Mouse (Mus musculus) forebrain, embryonic 12.5 days (tissue): ENCODE measurements around the gene Midn. TPM values are rescaled to one million over a fixed set of nuclear protein-coding genes. Genes with fewer than 3 reads are reported as not detected.
A peak's percentile ranks its signal among the peaks of the same experiment; 100 is the strongest.

ENCODE experiments used
- ATAC-seq: fragments of 200-750 bp; cut with Nextera tagmentation; 2 replicates; pipeline ENCODE4 v1.8.0; 2017; ENCODE audit warnings: moderate TSS enrichment; ENCODE audit not compliant: low FRiP score
- H3K27ac ChIP-seq: fragments of 300-500 bp; sonication (generic); 2 replicates; pipeline ENCODE4 v1.5.1; 2016; ENCODE audit warnings: mild to moderate bottlenecking
- H3K27me3 ChIP-seq: fragments of 300-500 bp; sonication (generic); 2 replicates; pipeline ENCODE4 v1.6.1; 2016; ENCODE audit warnings: mild to moderate bottlenecking
- H3K36me3 ChIP-seq: fragments of 300-500 bp; sonication (generic); replicated peaks from 2 replicates; pipeline ENCODE4 v1.6.1; 2016; ENCODE audit warnings: mild to moderate bottlenecking
- H3K4me1 ChIP-seq: fragments of 300-500 bp; sonication (generic); 2 replicates; pipeline ENCODE4 v1.6.1; 2016
- H3K4me2 ChIP-seq: fragments of 300-500 bp; sonication (generic); 2 replicates; pipeline ENCODE4 v1.6.1; 2016; ENCODE audit warnings: mild to moderate bottlenecking, moderate library complexity
- H3K4me3 ChIP-seq: fragments of 300-500 bp; sonication (generic); replicated peaks from 2 replicates; pipeline ENCODE4 v1.5.1; 2016; ENCODE audit warnings: mild to moderate bottlenecking
- H3K9ac ChIP-seq: fragments of 300-500 bp; sonication (generic); 2 replicates; pipeline ENCODE4 v1.6.1; 2016; ENCODE audit warnings: mild to moderate bottlenecking
- H3K9me3 ChIP-seq: fragments of 300-500 bp; sonication (generic); 2 replicates; pipeline ENCODE4 v1.6.1; 2016
- WGBS: fragments of 180-500 bp; shearing (Covaris S2); methylation state at CpG from one replicate; pipeline ENCODE4 v1.1.7; 2016; 5-methylcytosine and 5-hydroxymethylcytosine counted together
- polyA plus RNA-seq: library from polyadenylated mRNA; unstranded; fragments of >200 nt; fragmentation: Nextera tagmentation; extraction: Ambion mirVana; gene quantifications from 2 replicates; pipeline ENCODE4 v1.2.1, GENCODE M21; 2016

Gene Midn
- polyA plus RNA-seq, 1 experiment from 2014 or later: 50.3 TPM

- WGBS: 64% methylated on average over 7 of the region's 7 CpGs
- Histone ChIP-seq H3K4me1 (peaks cover 96% of the 10 kb centered on the region), H3K36me3 (peaks cover 62% of the 10 kb centered on the region), H3K9ac (peak overlapping the region; percentile 3; the same call in 1 of the 2 replicates), H3K4me3 (no peak overlapping the region), H3K9me3 (no peaks in the 10 kb centered on the region), H3K4me2 (no peak overlapping the region), H3K27me3 (no peaks in the 10 kb centered on the region), H3K27ac (peak overlapping the region; percentile 61)
- ATAC-seq: no peak
Observed at GRCm38 (mm10) chr10:80156752-80157053, 8.6 kb downstream of the Midn start.

- no peaks in the 10 kb centered on the region for H3K27me3 ChIP-seq
- WGBS: 62% methylated on average over 15 of the region's 15 CpGs
- H3K36me3 ChIP-seq: peaks cover 56% of the 10 kb centered on the region
- H3K4me3 ChIP-seq: no peak overlapping the region
- no peak overlapping the region for H3K4me2 ChIP-seq
- H3K9me3 ChIP-seq: no peaks in the 10 kb centered on the region
- H3K27ac ChIP-seq: peak overlapping the region; percentile 61
- peaks cover 95% of the 10 kb centered on the region for H3K4me1 ChIP-seq
- ATAC-seq: no peak
- H3K9ac ChIP-seq: peak overlapping the region; percentile 3; the same call in 1 of the 2 replicates
Observed at GRCm38 (mm10) chr10:80157141-80157929, 9.3 kb downstream of the Midn start.

- Histone ChIP-seq H3K27ac (peak overlapping the region; percentile 90), H3K4me2 (peak overlapping the region; percentile 75), H3K9me3 (no peaks in the 10 kb centered on the region), H3K4me1 (peaks cover 84% of the 10 kb centered on the region), H3K36me3 (peaks cover 45% of the 10 kb centered on the region), H3K9ac (peak overlapping the region; percentile 25), H3K27me3 (peaks cover 8% of the 10 kb centered on the region; the same call in 1 of the 2 replicates), H3K4me3 (peak overlapping the region; percentile 46; the same call in 1 of the 2 replicates)
- WGBS: 15% methylated on average over 18 of the region's 18 CpGs
- no peak for ATAC-seq
Observed at GRCm38 (mm10) chr10:80158307-80158986, 10.4 kb downstream of the Midn start.

GRCm38 (mm10) chr10:80159021-80159560 lies 11.0 kb downstream of the Midn start:
- peaks cover 38% of the 10 kb centered on the region for H3K36me3 ChIP-seq
- H3K4me3 ChIP-seq: peak overlapping the region; percentile 46
- ATAC-seq: no peak; the same call in 1 of the 2 replicates
- peak overlapping the region; percentile 49 for H3K9ac ChIP-seq
- H3K4me2 ChIP-seq: peak overlapping the region; percentile 75
- no peaks in the 10 kb centered on the region for H3K9me3 ChIP-seq
- peaks cover 78% of the 10 kb centered on the region for H3K4me1 ChIP-seq
- 11% methylated on average over 12 of the region's 12 CpGs for WGBS
- peak overlapping the region; percentile 90 for H3K27ac ChIP-seq
- peaks cover 13% of the 10 kb centered on the region for H3K27me3 ChIP-seq

DNA sequence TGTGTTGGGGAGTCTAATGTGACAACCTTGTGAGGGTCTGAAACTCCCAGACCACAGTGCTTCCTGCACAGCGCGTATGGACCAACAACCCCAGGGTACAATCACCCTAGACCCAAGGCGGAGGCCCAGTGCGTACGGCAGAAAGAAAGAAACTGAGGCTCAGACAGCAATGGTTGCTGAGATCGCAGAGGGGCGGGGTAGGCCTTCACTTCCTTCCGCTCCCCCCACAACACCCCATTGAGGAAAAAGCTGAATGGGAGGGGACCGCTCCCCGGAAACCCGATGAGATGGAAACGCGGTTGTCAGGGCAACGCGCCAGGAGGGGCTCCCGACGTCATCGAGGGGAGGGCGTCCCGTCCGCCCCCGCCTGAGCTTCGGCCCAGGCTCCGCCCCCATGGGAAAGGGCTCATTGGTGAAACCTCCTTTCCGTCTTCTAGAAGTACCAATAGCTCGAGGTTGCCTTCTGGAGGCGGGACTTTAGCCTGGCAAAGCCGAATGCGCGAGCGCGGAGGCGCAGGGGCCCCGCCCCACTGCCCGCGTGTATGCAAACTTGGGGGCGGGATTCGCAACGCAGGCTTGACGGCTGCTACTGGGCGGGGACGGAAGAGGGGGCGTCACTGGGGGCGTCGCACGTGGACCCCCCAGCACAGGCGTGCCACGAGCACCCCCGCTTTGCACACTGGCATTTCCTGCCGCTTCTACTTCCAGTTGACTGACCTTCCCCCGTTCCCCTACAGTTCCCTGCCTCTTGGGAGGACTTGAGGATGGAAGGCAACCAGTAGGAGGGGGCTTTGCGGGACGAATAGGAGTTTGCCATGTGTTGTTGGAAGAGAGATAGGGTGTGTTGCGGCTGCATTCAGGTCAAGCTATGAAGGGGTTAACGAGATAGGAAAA lies 11.7 kb downstream of the Midn start:
- peaks cover 78% of the 10 kb centered on the region for H3K4me1 ChIP-seq
- under 1% methylated on average over 54 of the region's 55 CpGs for WGBS
- peak overlapping the region; percentile 49 for H3K9ac ChIP-seq
- ATAC-seq: peak; percentile 86
- H3K36me3 ChIP-seq: peaks cover 31% of the 10 kb centered on the region
- peaks cover 17% of the 10 kb centered on the region for H3K27me3 ChIP-seq
- peak overlapping the region; percentile 75 for H3K4me2 ChIP-seq
- H3K4me3 ChIP-seq: peak overlapping the region; percentile 46
- peak overlapping the region; percentile 90 for H3K27ac ChIP-seq
- H3K9me3 ChIP-seq: no peaks in the 10 kb centered on the region

- H3K36me3 ChIP-seq: peaks cover 22% of the 10 kb centered on the region
- peak overlapping the region; percentile 90 for H3K27ac ChIP-seq
- no peak for ATAC-seq
- peak overlapping the region; percentile 75 for H3K4me2 ChIP-seq
- WGBS: 3% methylated on average over 33 of the region's 33 CpGs
- H3K9ac ChIP-seq: peak overlapping the region; percentile 45
- H3K27me3 ChIP-seq: peaks cover 17% of the 10 kb centered on the region
- H3K4me1 ChIP-seq: peaks cover 77% of the 10 kb centered on the region
- H3K9me3 ChIP-seq: no peaks in the 10 kb centered on the region
- H3K4me3 ChIP-seq: peak overlapping the region; percentile 46
Observed at GRCm38 (mm10) chr10:80160455-80161371, 12.6 kb downstream of the Midn start.

- H3K9ac ChIP-seq: peak overlapping the region; percentile 45
Observed at GRCm38 (mm10) chr10:80161522-80162242, 13.6 kb downstream of the Midn start.

GRCm38 (mm10) chr10:80162243-80162608 lies 14.2 kb downstream of the Midn start:
- Histone ChIP-seq H3K9ac (no peak overlapping the region), H3K4me1 (peaks cover 76% of the 10 kb centered on the region), H3K27ac (no peak overlapping the region), H3K9me3 (no peaks in the 10 kb centered on the region), H3K27me3 (peaks cover 17% of the 10 kb centered on the region), H3K4me2 (no peak overlapping the region), H3K4me3 (no peak overlapping the region), H3K36me3 (peaks cover 7% of the 10 kb centered on the region)
- WGBS: 80% methylated on average over 3 of the region's 3 CpGs
- no peak for ATAC-seq

More at GRCm38 (mm10) chr10:80161522-80162242, 13.6 kb downstream of the Midn start:
- Histone ChIP-seq H3K27ac (peak overlapping the region; percentile 90), H3K9me3 (no peaks in the 10 kb centered on the region), H3K27me3 (peaks cover 17% of the 10 kb centered on the region), H3K4me2 (peak overlapping the region; percentile 75), H3K36me3 (peaks cover 12% of the 10 kb centered on the region), H3K4me3 (peak overlapping the region; percentile 46), H3K4me1 (peaks cover 76% of the 10 kb centered on the region)
- 10% methylated on average over 7 of the region's 7 CpGs for WGBS
- ATAC-seq: no peak

DNA sequence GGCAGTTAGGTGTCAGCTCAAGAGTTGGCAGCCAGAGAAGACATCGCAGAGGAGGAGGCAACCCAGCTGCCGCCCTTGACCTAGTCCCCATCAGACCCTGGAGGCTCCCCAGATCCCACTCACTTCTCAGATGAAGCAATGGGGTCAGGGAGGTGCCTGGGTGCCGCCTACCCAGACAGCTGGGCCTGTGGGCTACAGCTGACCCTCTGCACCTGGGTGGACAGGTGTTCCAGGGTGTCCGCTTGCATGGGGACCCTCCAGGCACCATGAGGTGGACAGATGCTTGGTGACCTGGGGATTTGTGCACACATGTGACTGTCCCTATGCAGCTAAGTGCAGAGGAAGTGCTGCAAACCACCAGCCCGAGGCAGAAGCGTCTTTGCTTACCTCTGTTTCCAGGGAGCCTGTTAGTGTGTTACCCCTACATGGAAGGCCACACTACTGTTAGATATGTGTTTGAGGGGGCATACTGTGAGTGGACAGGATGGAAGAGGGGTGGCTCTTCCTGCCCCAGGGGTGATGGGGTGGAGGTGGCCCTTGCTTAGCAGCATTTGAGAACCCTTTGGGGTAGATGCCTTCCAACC lies 14.7 kb downstream of the Midn start:
- Histone ChIP-seq H3K4me3 (no peak overlapping the region), H3K27ac (no peak overlapping the region), H3K9ac (no peak overlapping the region), H3K9me3 (no peaks in the 10 kb centered on the region), H3K4me2 (no peak overlapping the region), H3K27me3 (peaks cover 17% of the 10 kb centered on the region), H3K4me1 (peaks cover 70% of the 10 kb centered on the region), H3K36me3 (0 out of 2 replicates have a peak, but pooled peaks cover 2% of the 10 kb centered on the region)
- WGBS: 83% methylated on average over 6 of the region's 6 CpGs
- ATAC-seq: no peak

DNA sequence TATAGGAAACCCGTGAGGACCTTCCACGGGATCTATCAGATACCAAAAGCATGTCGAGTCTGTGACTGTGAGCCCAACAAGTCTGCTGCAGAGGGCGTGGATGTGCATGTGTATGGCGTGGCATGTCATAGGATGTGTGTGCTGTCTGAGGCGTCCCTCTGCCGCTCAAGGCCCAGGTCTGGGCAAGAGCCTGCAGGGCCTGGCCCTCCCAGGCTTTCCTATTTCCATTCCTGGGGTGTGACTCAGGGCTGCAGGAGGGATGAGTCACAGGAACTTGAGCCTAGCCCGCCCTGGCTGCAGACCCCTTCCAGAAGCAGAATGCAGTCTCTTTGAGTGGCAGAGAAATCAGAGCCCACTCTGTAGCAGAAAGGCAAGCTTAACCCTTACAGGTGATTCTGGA lies 15.6 kb downstream of the Midn start:
- H3K27me3 ChIP-seq: peaks cover 17% of the 10 kb centered on the region
- peaks cover 65% of the 10 kb centered on the region for H3K4me1 ChIP-seq
- H3K4me3 ChIP-seq: no peak overlapping the region
- no peak for ATAC-seq
- H3K27ac ChIP-seq: no peak overlapping the region
- H3K4me2 ChIP-seq: 0 out of 2 replicates have a peak overlapping the region, but pooled peaks have one; percentile 3
- H3K9ac ChIP-seq: no peak overlapping the region
- H3K36me3 ChIP-seq: no peaks in the 10 kb centered on the region
- no peaks in the 10 kb centered on the region for H3K9me3 ChIP-seq
- WGBS: 79% methylated on average over 8 of the region's 8 CpGs
